Mouse (Mus musculus) kidney, postnatal 25 days (tissue): ENCODE results near the gene Ccs.
A peak's percentile ranks its signal among the peaks of the same experiment; 100 is the strongest.
"Not testable (repeated sequence)": the region's sequence is repeated elsewhere in the genome, so short reads cannot be mapped to it uniquely, and the experiment has no call there.

Source experiments
- DNase-seq, 2 experiments: peaks; one replicate each; pipeline ENCODE4 v3.0.0; 2021; ENCODE audit warnings: mixed read lengths in 2 of 2

The Ccs gene

GRCm38 (mm10) chr19:4839149-4839548 is at the start of gene Ccs, which contains the start of gene Ccdc87:
Gene Ccs (minus strand): TSS chr19:4839332.
Gene Ccdc87 (plus strand): TSS chr19:4839366.
- DNase-seq = peak; percentile 99

- no peak for DNase-seq
These were observed 44.8 kb upstream of the Ccs start for GRCm38 (mm10) chr19:4883961-4884360.

GRCm38 (mm10) chr19:4879324-4879703 is 40.2 kb upstream of the Ccs start:
- DNase-seq = no peak

DNA sequence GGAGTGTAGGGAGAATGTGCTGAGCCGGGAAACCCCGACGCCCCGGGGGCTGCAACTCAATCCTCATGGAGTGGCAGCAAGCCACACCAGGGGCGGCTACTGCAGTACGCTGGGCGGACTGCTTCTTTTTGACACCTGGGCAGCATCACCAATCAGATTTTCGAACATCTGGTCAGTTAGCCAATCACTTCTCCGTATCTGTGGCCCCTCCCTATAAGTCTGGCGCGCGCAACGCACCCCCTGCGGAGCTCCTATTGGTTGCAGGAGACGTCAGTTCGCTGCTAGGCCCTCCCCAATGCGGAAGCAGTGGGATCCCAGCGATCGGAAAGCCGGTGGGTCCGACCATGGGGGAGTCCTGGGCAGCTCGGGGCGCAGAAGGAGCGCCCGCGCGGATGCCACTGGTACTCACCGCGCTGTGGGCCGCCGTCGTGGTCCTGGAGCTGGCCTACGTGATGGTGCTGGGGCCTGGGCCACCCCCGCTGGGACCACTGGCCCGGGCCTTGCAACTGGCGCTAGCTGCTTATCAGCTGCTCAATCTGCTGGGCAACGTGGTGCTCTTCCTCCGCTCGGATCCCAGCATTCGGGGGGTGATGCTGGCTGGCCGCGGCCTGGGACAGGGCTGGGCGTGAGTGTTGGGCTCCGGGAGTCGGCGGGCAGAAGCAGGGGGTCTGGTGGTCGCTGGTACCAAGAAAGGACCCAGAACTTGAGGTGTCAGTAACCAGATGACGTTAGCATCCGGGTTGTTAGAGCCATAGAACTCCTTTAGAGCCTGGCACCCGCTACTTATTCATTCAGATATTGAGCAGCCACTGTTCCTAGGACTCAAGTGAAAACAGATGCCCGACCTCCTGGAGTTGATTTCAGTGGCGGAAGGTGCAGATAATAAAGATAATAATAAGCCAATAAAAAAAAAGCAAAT is 39.5 kb upstream of the Ccs start, which contains the start of gene Zdhhc24:
Gene Zdhhc24, plus strand, starts transcription at position 264 of the 919 bp plus-strand sequence.
- DNase-seq = peak; percentile 95 to 97

DNA sequence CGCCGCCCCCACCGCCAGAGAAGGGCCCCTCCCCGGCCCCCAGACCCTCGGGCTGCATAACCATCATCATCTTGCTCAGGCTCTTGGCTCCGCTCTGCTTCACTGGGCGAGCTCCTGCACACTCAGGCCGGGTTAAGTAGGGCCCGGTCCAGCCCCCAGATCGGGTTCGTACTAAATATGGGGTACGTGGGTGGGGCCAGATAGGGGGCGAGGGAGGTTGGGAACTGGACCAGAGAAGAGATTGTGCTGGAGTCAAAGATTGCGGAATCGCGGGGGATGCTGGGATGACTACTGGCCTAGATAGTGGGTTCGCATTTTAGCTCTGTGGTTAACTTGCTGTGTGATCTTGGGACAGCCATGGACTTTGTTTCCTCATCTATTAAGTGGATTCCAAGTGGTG is 38.7 kb upstream of the Ccs start, which contains the start of gene Actn3:
Gene Actn3, minus strand, starts transcription at position 125 of the 400 bp plus-strand sequence.
- DNase-seq = peak; percentile 45 to 60

- DNase-seq = no peak
These were observed 37.6 kb upstream of the Ccs start for GRCm38 (mm10) chr19:4876755-4877154.

GRCm38 (mm10) chr19:4876241-4876640 is 37.1 kb upstream of the Ccs start:
- DNase-seq = no peak

- not testable (repeated sequence) for DNase-seq
These were observed 35.5 kb upstream of the Ccs start for GRCm38 (mm10) chr19:4874613-4875012.

- peak; percentile 46 to 70 for DNase-seq
These were observed 26.0 kb upstream of the Ccs start for GRCm38 (mm10) chr19:4865147-4865546.

- DNase-seq = no peak
These were observed 23.9 kb upstream of the Ccs start for GRCm38 (mm10) chr19:4863048-4863447.

GRCm38 (mm10) chr19:4859081-4859480 is 19.9 kb upstream of the Ccs start:
- DNase-seq = no peak

GRCm38 (mm10) chr19:4855951-4856350 is 16.8 kb upstream of the Ccs start:
- no peak for DNase-seq

GRCm38 (mm10) chr19:4855470-4855820 is 16.3 kb upstream of the Ccs start:
- DNase-seq = no peak

GRCm38 (mm10) chr19:4854552-4855469 is 15.7 kb upstream of the Ccs start, which contains the start of gene Ctsf:
Gene Ctsf (plus strand): TSS chr19:4855130.
- peak; percentile 95 to 98 for DNase-seq

GRCm38 (mm10) chr19:4850281-4850680 is 11.1 kb upstream of the Ccs start:
- DNase-seq = no peak

GRCm38 (mm10) chr19:4849800-4850199 is 10.7 kb upstream of the Ccs start:
- no peak for DNase-seq

GRCm38 (mm10) chr19:4847490-4847889 is 8.4 kb upstream of the Ccs start:
- DNase-seq = peak; percentile 53 to 71

DNA sequence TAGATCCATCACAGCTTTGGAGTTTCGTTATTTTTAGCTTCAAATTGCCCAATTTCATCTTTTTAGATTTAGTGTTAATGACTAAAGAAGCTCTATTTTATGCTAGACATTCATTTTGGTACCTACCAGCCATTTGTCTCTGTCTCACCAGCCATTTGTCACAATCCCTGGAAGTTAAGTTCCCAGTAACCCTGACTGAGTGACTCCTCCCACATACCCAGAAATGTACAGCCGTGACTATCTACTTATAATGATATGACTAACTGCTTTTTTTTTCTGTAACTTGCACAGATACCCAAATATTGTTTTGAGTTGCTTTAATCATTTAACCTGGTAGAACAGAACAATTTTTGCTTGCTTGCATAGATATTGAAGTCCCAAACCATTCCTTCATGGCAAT is 6.7 kb upstream of the Ccs start:
- no peak for DNase-seq

GRCm38 (mm10) chr19:4842611-4843010 is 3.5 kb upstream of the Ccs start:
- no peak for DNase-seq

- peak in 1 of 2 experiments; percentile 9 for DNase-seq
These were observed 1.7 kb upstream of the Ccs start for GRCm38 (mm10) chr19:4840848-4841247.

GRCm38 (mm10) chr19:4838526-4839140 is 499 bp downstream of the Ccs start:
- DNase-seq = no peak

DNA sequence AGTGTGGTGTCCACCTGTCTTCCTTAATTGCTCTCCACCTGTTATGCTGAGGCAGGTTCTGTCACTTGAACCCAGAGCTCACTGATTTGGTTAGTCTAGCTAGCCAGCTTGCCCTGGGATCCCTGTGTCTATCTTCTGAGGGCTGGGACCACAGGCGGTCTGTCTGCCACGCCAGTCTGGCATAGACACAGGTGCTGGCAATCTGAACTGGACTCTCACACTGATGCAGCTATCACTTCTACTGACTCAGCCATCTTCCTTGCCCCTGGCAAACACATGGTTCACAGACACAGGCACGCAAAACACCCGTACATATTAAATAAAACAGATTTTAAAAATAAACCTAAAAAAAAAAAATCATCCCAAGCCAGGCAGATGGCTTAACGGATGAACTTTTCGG is 2.1 kb downstream of the Ccs start:
- DNase-seq = no peak

GRCm38 (mm10) chr19:4836096-4836495 is 3.0 kb downstream of the Ccs start:
- DNase-seq = peak; percentile 49 to 65
